Mouse (Mus musculus): ENCODE results near the gene Pafah1b2. TPM values are rescaled to one million over a fixed set of nuclear protein-coding genes. Genes with fewer than 3 reads are reported as not detected.
A peak's percentile ranks its signal among the peaks of the same experiment; 100 is the strongest.

Gene Pafah1b2
- polyA plus RNA-seq, 1 experiment from 2014 or later, result 174 TPM

DNA sequence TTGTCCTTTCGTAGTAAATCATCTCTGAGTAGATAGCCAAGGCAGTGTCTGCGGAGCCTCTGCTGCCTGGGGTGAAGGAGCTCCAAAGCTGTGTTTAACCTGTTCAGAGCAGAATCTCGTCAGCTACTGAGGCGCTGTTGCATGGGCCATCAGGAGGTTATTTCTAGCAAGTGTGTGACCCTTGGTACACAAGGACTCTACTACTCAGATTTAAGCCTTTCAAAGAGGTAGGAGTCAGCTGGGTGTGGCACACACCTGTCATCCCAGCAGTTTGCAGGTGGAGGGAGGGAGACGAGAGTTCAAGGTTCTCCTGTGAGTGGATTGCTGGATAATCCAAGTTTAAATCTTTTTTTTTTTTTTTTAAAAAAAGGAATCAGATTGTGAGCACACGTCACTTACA lies 7.5 kb upstream of the Pafah1b2 start:
- Histone ChIP-seq H3K4me3 (no peak overlapping the region), H3K9ac (no peak overlapping the region), H3K36me3 (no peaks in the 10 kb centered on the region; the same call in 1 of the 2 replicates), H3K9me3 (no peaks in the 10 kb centered on the region), H3K27me3 (no peaks in the 10 kb centered on the region), H3K27ac (no peak overlapping the region), H3K4me1 (peaks cover 40% of the 10 kb centered on the region), H3K4me2 (no peak overlapping the region)
- 74% methylated on average over 6 of the region's 6 CpGs for WGBS
- no peak for ATAC-seq (ENCODE audit: borderline replicate concordance, extremely low read depth, low FRiP score, low TSS enrichment)

DNA sequence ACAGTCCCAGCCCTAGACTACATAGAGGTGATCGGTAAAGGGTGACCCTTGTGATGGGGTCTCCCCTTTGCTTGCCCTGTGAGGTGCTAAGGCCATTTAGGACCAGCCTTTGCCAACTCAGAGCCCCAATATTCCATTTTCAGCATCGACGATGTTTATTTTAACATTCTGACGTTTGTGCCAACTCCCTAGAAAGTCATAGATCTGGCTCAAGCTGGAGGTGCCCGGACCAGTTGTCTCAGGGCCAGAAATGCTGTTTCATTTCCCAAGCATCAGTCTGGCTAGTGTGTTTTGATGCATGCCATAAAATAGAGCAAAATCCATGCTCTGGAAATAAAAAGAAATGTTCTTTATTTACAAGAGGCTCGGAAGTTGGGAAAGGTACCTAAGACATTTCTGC lies 5.8 kb upstream of the Pafah1b2 start:
- no peaks in the 10 kb centered on the region; the same call in 1 of the 2 replicates for H3K36me3 ChIP-seq
- 55% methylated on average over 6 of the region's 6 CpGs for WGBS
- H3K4me3 ChIP-seq, result no peak overlapping the region
- no peak for ATAC-seq (ENCODE audit: borderline replicate concordance, extremely low read depth, low FRiP score, low TSS enrichment)
- no peaks in the 10 kb centered on the region for H3K27me3 ChIP-seq
- H3K9me3 ChIP-seq, result no peaks in the 10 kb centered on the region
- H3K27ac ChIP-seq, result no peak overlapping the region
- H3K4me2 ChIP-seq, result no peak overlapping the region
- peaks cover 57% of the 10 kb centered on the region for H3K4me1 ChIP-seq
- no peak overlapping the region for H3K9ac ChIP-seq

DNA sequence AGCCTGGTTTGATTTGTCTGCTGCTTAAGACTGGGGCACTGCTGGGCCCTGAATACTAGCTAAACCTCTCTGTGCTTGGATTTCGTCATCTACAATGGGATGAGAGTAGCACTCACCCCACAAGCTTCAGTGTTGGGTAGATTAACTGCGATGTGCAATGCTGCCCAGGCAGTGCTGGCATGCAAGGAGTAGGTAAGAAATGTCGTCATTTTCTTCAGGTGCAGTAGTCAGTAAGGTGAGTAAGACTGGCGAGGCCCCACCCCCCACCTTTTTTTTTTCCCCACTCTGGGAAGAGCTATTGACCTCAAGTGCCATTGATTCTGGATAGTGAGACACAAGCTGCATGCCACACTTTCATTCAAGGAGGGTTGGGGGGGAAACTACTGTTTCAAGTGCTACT lies 3.9 kb upstream of the Pafah1b2 start:
- Histone ChIP-seq H3K27ac (peak overlapping the region; percentile 95), H3K9me3 (no peaks in the 10 kb centered on the region), H3K4me2 (peak overlapping the region; percentile 71), H3K27me3 (no peaks in the 10 kb centered on the region), H3K4me1 (peaks cover 66% of the 10 kb centered on the region), H3K36me3 (no peaks in the 10 kb centered on the region; the same call in 1 of the 2 replicates), H3K9ac (no peak overlapping the region), H3K4me3 (no peak overlapping the region)
- 55% methylated on average over 4 of the region's 4 CpGs for WGBS
- ATAC-seq (ENCODE audit: borderline replicate concordance, extremely low read depth, low FRiP score, low TSS enrichment), result no peak

DNA sequence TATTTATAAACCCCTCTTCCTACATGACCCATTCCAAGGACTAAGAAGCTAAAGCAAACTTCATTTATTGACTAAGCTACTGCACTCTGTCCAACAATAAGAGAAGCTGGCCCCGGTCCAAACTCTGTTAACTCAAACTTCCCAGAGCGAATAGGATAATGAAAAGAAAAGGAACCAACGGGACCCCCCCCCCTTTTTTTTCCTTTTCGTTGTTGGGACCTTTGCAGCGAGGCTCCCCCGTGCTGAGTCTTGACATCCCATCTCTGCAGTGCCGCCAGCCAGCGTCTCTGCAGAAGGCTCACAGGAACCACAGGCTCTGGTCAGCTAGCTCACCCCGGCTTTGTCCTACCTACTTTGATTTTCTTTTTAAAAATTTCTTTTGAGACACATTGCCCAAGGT lies 3.3 kb upstream of the Pafah1b2 start:
- Histone ChIP-seq H3K9me3 (no peaks in the 10 kb centered on the region), H3K27me3 (no peaks in the 10 kb centered on the region), H3K27ac (peak overlapping the region; percentile 95), H3K9ac (no peak overlapping the region), H3K4me1 (peaks cover 70% of the 10 kb centered on the region), H3K36me3 (no peaks in the 10 kb centered on the region; the same call in 1 of the 2 replicates), H3K4me2 (peak overlapping the region; percentile 71), H3K4me3 (peak overlapping the region; percentile 13; the same call in 1 of the 2 replicates)
- 12% methylated on average over 9 of the region's 9 CpGs for WGBS
- ATAC-seq (ENCODE audit: borderline replicate concordance, extremely low read depth, low FRiP score, low TSS enrichment), result no peak

DNA sequence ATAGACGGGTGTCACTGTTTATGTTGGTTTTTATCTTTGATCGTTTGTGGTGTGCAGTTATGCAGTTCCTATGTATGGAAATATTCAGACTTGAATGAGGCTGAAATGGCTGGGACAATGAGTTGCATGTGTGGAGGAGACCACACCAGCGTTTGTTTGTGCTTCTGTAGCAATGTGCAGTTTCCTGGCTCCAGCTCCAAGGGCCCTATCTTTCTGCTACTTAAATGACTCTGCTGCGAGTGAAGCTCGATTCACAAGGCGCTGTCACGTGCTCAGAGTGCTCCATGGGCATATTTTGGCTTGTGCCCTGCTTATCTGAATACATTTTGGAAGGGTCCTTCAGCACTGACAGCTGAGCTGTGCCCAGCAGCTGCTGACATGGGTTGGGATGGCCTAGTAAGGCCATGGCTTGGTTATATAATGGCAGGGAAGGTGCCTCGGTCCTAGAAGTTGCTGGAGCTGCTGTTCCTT lies 2.6 kb upstream of the Pafah1b2 start:
- Histone ChIP-seq H3K9me3 (no peaks in the 10 kb centered on the region), H3K4me3 (peak overlapping the region; percentile 13; the same call in 1 of the 2 replicates), H3K36me3 (no peaks in the 10 kb centered on the region; the same call in 1 of the 2 replicates), H3K4me1 (peaks cover 70% of the 10 kb centered on the region), H3K27ac (peak overlapping the region; percentile 95), H3K9ac (no peak overlapping the region), H3K4me2 (peak overlapping the region; percentile 71), H3K27me3 (no peaks in the 10 kb centered on the region)
- 11% methylated on average over 8 of the region's 8 CpGs for WGBS
- ATAC-seq (ENCODE audit: borderline replicate concordance, extremely low read depth, low FRiP score, low TSS enrichment), result no peak

DNA sequence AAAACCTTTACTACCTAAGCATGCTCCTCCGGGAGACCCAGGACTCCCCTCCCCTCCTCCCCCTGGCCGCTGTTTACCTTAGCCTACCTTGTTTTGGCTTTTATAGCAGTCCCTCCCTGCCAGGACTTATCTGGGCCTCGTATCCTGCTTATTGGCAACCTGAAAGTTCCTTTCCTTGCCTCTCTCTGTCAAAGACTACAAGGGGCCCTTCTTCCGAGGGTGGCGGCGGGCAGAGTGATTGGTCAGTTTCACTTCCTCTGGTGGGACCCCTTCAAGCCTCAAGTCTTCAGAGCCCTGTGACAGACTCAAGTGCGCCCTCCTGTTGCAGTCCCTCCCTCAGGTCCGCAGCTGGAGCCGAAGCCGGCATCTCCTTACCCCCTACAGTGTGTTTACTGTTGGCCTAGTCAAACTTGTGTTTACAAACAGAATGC lies 1.8 kb upstream of the Pafah1b2 start:
- no peaks in the 10 kb centered on the region for H3K9me3 ChIP-seq
- WGBS, result 3% methylated on average over 10 of the region's 10 CpGs
- 0 out of 2 replicates have a peak, but pooled peaks have one; percentile 2 for ATAC-seq (ENCODE audit: borderline replicate concordance, extremely low read depth, low FRiP score, low TSS enrichment)

DNA sequence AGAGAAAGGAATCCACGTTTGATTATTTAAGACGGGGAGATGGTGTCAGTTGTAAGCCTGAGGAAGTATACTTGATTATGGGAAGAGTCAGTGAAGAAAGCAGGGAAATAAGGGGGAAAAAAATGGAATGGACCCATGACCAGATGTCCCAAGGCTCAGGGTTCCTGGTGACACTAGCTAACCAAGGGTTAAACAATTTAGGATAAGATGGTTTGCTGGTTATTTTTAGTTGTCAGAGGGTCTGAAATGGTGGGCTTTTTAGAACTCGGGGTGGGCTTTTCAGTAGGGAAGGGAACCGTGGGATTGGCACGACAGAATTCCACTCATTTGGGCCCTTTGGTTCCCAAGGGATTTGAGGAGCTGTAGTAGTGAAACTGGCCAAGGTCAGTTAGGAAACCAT lies 1.1 kb upstream of the Pafah1b2 start:
- Histone ChIP-seq H3K9ac (peak overlapping the region; percentile 95), H3K27ac (peak overlapping the region; percentile 95), H3K9me3 (no peaks in the 10 kb centered on the region), H3K4me1 (peaks cover 65% of the 10 kb centered on the region), H3K4me2 (peak overlapping the region; percentile 71), H3K36me3 (no peaks in the 10 kb centered on the region; the same call in 1 of the 2 replicates), H3K4me3 (peak overlapping the region; percentile 99), H3K27me3 (no peaks in the 10 kb centered on the region)
- WGBS, result under 1% methylated on average over 5 of the region's 5 CpGs
- ATAC-seq (ENCODE audit: borderline replicate concordance, extremely low read depth, low FRiP score, low TSS enrichment), result no peak

More for the DNA sequence above, 1.8 kb upstream of the Pafah1b2 start:
- Histone ChIP-seq H3K4me2 (peak overlapping the region; percentile 71), H3K36me3 (no peaks in the 10 kb centered on the region; the same call in 1 of the 2 replicates), H3K4me3 (peak overlapping the region; percentile 99), H3K27ac (peak overlapping the region; percentile 95), H3K4me1 (peaks cover 70% of the 10 kb centered on the region), H3K9ac (peak overlapping the region; percentile 95; the same call in 1 of the 2 replicates), H3K27me3 (no peaks in the 10 kb centered on the region)

DNA sequence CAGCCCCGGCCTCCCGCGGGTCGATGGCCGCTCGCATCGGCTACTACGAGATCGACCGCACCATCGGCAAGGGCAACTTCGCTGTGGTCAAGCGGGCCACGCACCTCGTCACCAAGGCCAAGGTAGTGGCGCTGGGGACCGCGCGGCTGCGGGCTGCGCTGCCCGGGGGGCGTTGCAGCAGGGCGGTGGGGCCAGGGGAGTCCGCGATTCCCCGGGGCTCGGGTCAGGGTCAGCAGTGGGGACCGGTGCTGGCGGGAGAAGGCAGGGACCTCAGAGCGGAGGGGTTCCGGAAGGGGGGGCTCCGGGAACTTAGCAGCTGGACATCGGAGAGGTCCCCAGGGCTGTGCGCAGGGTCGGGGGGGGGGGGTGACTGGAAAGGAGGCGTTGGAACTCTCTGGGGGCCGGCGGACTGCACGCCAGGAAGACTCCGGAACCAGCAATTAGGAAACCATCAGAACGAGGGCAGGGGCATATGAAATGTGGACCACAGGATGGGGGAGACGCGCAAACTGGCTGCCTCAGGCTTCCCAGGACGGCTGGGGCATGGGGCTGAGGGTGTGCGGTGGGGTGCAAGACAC lies 608 bp upstream of the Pafah1b2 start:
- ATAC-seq (ENCODE audit: borderline replicate concordance, extremely low read depth, low FRiP score, low TSS enrichment), result peak; percentile 47
- Histone ChIP-seq H3K4me2 (peak overlapping the region; percentile 71), H3K4me3 (peak overlapping the region; percentile 99), H3K27ac (peak overlapping the region; percentile 95), H3K9me3 (no peaks in the 10 kb centered on the region), H3K36me3 (no peaks in the 10 kb centered on the region), H3K27me3 (no peaks in the 10 kb centered on the region), H3K4me1 (peaks cover 60% of the 10 kb centered on the region), H3K9ac (peak overlapping the region; percentile 95)
- under 1% methylated on average over 44 of the region's 46 CpGs for WGBS

DNA sequence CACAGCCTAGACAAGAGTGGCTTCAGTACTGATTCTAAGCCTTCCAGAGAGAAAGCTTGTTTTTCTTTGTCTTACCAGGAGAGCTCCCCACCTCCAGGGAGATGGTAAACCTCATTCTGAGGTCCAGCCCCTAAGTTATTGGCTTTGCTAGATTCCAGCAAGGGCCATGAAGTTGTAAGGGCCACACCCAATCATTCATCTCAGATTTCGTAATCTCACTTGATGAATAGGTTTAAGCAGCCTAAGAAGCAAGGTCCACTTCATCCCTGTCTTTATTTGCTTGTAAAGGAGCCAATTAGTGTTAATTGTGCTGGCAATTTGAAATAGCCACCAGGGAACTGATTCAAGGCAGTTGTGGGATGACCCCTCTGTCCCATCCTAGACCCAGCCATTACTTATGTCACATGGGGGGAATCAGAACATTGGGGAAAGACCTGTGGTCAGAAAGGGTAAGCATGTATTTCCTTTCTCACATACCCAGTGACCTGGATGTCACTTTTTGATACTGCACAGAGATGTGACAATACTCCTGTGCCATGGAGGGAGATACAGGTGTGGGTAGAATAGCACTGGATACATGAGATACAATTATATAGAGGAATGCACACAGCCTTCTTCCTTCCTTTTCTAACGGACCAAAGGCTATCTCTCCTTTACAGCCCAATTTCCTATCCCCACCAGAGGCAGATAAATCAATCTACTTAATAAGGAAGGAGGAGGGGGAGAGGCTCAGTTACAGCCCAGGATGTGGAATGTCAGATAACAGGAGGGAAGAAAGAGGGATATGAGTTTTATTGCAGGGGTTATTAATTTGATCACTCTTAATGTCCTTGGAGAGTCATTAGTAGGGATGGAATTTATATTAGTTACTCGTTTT lies 1.2 kb downstream of the Pafah1b2 start:
- Histone ChIP-seq H3K9ac (no peak overlapping the region), H3K4me1 (peaks cover 43% of the 10 kb centered on the region), H3K36me3 (no peaks in the 10 kb centered on the region), H3K4me2 (peak overlapping the region; percentile 71), H3K27me3 (no peaks in the 10 kb centered on the region), H3K9me3 (no peaks in the 10 kb centered on the region), H3K27ac (no peak overlapping the region), H3K4me3 (no peak overlapping the region)
- ATAC-seq (ENCODE audit: borderline replicate concordance, extremely low read depth, low FRiP score, low TSS enrichment), result no peak
- 43% methylated on average over 3 of the region's 3 CpGs for WGBS

DNA sequence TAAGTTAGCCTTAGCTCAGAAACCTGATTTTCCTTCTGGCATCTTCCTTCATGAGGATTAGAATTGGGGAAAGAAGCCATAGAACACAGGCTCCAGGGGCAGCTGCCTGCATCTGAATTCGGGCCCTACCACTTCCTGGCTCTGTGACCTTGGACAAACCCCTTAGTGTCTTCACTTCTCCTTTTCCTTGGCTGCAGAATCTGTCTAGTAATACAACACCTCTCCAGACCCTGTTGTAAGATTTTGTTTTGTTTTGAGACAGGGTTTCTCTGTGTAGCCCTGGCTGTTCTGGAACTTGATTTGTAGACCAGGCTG lies 2.9 kb downstream of the Pafah1b2 start:
- WGBS, result 61% methylated on average over 1 of the region's 1 CpGs

DNA sequence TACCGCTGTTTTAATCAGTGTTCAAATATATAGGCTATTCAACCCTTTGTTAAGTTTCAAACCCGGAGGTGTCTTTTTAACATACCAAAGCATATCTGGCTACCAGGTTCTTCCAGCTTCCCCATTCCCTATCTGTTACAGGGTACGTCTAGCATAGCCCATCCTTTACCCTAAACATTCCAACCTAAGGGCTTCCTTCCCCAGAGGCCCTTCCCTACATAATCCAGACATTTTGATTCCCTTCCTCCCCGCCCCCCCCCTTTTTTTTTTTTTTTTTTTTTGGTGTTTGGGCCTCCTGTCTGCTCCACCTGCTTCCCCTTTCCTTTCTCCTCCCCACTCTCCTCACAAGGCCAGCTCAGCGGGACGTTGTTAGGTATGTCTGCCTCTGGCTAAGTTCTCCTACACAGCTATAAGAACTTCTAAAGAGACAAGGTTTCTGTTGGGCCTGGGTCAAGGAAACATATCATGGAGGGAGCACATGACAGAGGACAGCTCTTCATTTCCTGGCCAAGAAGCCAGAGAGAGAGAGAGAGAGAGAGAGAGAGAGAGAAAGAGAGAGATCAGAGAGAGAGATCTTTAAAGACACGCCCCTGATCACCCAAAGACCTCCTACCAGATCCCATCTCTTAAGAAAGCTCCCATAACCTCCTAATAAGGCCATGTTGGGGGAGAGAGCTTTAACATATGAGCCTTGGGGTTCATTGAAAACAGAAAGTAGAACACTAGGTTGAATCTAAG lies 3.4 kb downstream of the Pafah1b2 start:
- 72% methylated on average over 7 of the region's 7 CpGs for WGBS
- ATAC-seq (ENCODE audit: borderline replicate concordance, extremely low read depth, low FRiP score, low TSS enrichment), result no peak
- H3K27me3 ChIP-seq, result no peaks in the 10 kb centered on the region
- no peak overlapping the region for H3K4me2 ChIP-seq
- no peak overlapping the region for H3K9ac ChIP-seq
- H3K9me3 ChIP-seq, result no peaks in the 10 kb centered on the region
- H3K4me1 ChIP-seq, result peaks cover 21% of the 10 kb centered on the region
- H3K27ac ChIP-seq, result no peak overlapping the region
- H3K4me3 ChIP-seq, result no peak overlapping the region
- no peaks in the 10 kb centered on the region for H3K36me3 ChIP-seq

More for the DNA sequence above, 2.9 kb downstream of the Pafah1b2 start:
- Histone ChIP-seq H3K4me3 (no peak overlapping the region), H3K27me3 (no peaks in the 10 kb centered on the region), H3K36me3 (no peaks in the 10 kb centered on the region), H3K4me2 (no peak overlapping the region), H3K9me3 (no peaks in the 10 kb centered on the region), H3K9ac (no peak overlapping the region), H3K27ac (no peak overlapping the region), H3K4me1 (peaks cover 26% of the 10 kb centered on the region)
- no peak for ATAC-seq (ENCODE audit: borderline replicate concordance, extremely low read depth, low FRiP score, low TSS enrichment)

Data from lung, embryonic 15.5 days (tissue).